Mouse (Mus musculus) CH12F3 (cell line): Measurements from ENCODE around the gene Abhd14b.

Source experiments
- in situ Hi-C: fragments of 300-500 bp; cut with MboI; formaldehyde crosslinking; loops from 2 replicates; pipeline ENCODE4 v1.14.3; 2020; ENCODE audit warnings: low sequenced_read_pairs

Gene Abhd14b

DNA sequence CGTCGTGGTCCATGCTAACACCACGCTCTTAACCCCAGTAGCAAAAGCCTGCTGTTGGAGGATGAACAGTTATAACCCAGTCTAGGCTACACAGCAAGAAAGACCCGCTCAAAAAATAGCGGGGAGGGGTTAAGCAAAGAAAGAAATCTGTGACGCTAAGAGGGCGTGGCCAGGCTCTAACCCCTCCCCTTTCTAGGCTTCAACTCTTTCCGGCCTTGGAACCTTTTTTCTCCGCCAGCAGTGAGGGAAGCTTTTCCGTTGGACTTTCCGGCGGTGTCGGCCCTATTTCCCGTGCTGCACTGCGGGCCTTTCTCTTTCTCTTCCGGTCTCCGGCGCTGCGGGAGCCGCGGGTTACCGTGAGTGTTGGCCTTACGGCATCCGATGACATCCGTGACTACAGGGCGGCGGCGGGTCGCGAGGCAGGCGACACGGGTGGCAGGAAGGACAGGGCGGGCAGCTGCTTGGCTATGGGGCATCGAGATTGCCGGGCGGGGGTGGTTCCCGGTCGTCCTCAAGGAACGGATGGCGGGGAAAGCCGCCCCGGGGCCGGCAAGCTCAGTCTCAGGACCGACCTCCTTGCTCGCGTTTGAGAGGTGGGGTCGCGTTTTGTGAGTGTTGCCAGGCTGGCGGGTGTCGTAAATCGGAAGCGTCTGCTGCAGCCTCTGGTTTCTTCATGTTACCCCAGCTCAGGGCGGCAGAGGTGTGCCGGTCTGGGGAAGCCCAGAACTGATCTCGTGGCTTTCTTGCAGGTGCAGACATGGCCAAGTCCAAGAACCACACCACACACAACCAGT, 17.8 kb upstream of the Abhd14b start, which contains the start of gene Rpl29:
TSS of gene Rpl29 (plus strand) at position 234 of the 794 bp plus-strand sequence.
- in situ Hi-C loops, result loop anchor here (5.0 kb wide), 1 partner anchor 137 kb away; no protein-coding TSS in a partner anchor

DNA sequence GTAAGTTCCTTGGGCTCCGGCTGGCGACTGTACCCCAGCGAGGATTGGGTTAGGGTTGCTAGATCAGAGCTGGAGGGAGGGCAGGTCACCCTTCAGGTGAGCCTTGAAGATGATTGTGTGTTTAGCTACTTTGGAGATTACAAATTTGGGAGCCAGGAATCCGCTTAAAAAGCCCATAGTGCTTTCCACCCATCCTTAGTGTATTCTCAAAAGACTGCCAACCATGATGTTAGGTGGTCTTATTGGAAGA, 17.3 kb upstream of the Abhd14b start:
- in situ Hi-C loops, result no loop called here

DNA sequence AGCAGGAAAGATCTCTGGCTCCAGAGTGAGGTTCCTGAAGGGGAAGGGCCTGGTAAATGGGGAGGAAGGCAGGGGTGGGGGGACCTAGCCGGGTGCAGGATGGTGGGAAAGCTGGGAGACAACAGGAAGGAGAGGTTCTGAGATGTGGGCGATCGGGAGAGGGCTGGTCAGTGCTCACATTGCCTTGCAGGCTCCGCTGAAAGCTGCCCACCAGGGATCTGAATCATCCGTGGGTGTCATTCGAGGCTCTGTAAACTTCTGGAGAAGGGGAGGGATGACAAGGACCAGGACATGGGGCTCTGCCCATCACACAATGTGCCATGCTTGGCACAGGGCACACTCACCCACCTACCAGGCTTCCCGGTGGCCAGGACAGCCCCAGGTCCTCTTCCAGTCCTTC, 13.9 kb upstream of the Abhd14b start:
- in situ Hi-C loops, result no loop called here

DNA sequence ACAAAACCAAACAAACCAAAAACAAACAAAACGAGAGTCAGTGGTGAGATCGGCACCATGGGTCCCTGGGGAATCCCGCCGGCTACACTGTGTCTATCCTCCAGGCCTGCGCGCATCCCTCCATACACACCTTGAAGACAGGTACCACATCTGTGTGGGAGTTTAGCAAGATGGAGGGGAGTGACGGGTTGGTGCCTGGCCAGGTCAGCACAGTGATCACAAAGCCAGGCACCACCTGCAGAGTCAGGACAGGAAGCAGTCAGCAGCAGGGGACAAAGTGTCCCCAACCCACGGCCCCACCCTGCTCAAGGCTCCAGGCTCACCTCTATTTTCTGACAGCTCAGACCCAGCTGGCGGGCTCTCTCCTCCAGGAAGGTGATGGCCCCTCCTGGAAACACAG, 10.7 kb upstream of the Abhd14b start:
- in situ Hi-C loops, result no loop called here

DNA sequence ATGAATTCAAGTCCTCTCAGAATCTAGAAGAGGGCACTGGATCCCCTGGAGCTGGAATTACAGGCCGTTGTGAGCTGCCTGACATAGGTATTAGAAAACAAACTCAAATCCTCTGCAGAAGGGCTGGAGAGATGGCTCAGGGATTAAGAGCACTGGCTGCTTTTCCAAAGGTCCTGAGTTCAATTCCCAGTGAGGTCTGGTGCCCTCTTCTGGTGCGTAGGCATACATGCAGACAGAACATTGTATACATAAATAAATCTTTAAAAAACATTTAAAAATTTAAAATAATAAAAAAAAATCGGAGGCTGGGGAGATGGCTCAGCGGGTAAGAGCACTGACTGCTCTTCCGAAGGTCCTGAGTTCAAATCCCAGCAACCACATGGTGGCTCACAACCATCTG, 4.6 kb upstream of the Abhd14b start:
- in situ Hi-C loops, result no loop called here

DNA sequence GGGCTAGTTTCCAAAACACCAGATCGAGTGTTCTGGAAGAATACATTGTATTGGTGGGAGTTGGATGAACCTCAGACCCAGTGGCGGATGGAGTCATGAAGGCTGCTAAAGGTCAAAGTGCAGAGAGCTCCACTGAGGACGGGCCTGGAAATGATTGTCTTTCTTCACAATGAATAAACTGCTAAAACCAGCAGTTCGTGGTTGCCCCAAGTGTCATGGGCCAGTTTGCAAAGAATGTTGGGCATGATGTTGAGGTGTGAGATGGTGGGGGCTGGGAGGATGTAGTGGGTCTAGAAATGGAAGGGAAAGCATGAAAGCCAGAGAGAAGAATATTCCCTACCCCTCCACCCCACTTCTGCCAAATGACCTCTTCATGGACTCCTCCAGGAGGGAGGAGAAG, 2.4 kb upstream of the Abhd14b start:
- in situ Hi-C loops, result no loop called here

DNA sequence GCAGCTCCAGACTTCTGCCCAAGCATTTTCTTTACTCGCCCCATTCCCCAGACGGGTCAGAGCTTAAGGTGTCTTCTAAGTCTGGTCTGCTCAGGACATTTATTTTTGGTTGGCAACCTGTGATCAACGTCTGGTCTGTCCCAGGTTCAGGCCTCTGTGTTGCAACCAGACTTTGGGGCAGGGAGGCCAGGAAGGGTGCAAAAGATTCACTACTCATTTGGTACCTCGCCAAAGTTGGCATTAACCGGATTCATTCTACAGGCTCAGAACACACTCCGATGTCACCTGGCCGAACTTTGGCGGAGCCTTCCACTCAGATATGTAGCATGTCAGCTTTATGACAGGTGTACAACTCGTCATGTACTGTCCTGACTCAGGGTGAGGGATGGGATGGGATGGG, 692 bp downstream of the Abhd14b start:
- in situ Hi-C loops, result no loop called here

DNA sequence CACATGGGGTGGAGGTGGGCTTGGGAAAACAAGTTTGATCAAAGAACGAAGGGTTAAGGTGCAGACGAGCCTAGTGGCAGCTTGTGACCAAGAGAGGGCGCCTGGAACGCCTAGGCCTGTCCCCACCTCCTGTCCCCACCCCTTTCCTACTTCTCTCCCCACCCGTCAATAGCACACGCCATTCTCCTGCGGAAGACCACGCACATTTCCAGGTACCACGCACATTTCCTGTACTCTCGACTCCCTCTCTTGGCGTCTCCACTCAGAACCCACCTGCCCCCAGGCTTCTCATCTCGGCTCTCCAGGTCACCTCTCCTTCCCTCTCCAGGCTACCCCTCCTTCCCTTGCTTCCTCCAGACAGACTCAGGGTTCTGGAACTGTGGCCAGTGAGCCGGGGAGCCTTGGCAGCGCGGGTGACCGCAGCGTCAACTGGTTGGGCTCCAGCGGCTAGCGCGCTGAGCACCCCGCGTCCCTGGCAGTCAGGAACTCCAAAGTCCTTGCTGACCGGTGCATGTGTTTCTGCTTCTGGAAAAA, 1.3 kb downstream of the Abhd14b start:
- in situ Hi-C loops, result no loop called here

DNA sequence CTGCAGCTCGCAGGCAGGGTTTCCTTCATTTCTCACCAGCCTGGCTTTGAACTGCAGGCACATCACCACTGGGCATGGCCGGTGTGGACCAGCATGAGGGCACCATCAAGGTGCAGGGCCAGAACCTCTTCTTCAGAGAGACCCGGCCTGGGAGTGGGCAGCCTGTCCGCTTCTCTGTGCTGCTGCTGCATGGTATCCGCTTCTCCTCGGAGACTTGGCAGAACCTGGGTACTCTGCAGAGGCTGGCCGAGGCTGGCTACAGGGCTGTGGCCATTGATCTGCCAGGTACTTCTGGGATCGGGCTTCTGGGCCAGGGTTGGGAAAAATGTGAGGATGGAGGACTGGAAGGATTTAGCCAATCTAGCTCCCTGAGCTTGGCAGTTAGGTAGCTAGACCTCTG, 2.7 kb downstream of the Abhd14b start:
- in situ Hi-C loops, result no loop called here

DNA sequence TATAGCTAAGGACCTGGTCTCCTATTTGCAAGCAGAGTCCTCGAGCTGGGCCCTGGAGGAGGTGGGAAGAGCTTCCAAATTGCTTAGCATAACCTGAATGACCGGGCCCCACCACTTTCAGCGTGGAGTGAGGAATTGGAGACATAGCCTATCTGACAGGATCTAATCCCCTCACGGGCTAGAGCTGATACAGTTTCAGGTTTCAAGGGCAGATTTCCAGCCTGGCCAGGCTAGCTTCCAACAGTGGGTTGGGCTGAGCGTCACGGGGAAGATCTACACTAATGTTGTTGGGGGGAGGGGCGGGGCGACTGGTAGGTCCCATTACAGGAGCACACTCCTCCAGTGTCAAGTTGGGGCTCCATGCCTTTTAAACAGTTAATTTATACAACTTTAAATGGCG, 3.4 kb downstream of the Abhd14b start:
- in situ Hi-C loops, result no loop called here

DNA sequence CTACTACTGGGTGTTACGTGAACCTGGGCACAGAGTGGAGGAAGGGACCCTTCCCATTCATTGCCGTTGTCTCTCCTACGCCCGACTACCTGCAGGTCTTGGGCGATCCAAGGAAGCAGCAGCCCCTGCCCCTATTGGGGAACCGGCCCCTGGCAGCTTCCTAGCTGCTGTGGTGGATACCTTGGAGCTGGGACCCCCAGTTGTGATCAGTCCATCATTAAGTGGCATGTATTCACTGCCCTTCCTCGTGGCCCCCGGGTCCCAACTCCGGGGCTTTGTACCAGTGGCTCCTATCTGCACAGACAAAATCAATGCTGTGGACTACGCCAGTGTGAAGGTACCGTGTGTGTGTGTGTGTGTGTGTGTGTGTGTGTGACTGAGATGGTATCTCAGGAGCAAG, 4.0 kb downstream of the Abhd14b start:
- in situ Hi-C loops, result no loop called here

DNA sequence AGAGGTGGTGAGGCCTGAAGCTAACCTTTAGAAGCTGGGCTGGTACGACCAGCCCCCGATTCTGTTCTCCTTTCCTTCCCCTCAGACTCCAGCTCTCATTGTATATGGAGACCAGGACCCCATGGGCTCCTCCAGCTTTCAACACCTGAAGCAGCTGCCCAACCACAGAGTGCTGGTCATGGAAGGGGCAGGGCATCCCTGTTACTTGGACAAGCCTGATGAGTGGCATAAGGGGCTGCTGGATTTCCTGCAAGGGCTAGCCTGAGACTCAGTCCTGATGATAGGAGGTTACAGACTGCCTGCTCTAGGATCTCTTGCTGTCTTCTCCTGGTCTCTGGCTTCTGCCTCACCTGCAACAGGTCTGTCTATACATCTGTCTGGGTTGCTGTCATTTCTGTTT, 4.6 kb downstream of the Abhd14b start:
- in situ Hi-C loops, result no loop called here

DNA sequence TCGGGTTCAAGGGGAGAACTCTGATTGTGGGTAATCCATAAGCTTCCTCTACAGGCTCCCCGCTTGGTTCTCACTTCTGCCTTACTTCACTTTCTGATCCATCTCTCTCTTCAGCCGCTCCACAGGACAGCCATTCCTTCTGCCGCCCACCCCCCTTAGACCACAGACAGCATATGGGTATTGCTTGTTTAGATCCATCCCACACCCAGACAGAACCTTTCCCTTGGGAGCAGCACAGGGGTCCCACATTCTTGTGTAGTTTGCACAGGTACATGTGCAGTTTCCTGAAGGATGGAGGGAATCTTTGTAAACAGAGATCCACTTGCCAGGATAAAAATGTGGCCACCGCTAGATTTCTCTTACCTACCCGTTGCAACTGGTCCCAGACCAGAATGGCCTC, 5.1 kb downstream of the Abhd14b start:
- in situ Hi-C loops, result no loop called here

DNA sequence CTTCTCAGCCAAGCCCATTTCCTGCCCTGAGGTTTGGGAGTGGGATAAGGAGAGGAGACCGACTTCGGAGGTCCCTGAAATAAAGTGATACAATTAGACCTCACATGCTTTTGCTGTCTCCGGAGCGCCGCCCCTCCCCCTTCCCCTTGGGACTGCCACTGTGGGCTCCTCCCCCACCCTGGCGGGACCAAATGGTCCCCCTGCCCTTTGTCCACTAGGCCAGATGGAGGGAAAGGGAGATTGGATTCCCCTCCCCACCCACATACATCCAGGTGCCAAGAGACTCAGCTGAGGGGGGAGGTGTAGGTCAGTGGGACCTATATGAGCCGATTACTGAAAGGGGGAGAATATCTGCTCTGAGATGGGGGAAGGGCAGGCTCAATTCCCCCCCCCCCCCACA, 5.6 kb downstream of the Abhd14b start:
- in situ Hi-C loops, result no loop called here

DNA sequence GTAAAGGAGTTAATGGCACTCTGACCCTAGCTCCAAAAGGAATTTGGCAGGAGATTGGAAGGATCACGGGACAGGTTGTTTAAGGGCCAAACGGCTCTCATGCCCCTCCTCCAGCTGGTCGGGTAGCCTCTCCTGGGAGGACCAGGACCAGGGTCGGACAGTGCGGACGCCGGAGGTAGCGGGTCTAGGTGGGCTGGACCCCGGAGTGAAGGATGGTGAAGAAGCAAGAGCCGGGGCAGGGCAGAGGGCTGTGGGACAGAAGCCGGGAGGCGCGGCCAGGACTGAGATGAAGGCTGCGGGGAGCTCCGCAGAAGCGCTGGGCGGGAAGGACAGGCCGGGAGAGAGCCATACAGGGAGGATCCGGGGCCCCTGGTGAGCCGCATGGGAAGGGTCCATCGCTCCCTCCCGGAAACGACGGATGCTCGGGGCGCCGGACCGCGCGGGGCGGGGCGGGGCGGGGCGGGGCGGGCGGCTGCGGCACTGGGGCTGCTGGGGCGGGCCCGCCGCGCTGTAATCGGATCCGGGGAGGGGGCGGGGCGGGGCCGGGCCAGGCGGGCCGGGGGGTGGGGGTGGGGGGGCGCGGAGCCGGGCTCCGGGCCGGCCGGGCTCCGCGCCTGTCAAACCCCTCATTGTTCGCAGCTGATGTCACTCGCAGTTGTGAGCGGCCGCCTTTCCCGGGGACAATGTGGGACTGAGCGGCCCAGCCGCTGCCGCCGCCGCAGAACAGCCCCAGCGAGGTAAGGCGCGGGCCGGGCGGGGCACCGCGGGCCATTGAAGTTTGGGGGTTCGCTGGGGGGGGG, 6.2 kb downstream of the Abhd14b start, which contains the start of gene Pcbp4:
TSS of gene Pcbp4 (plus strand) at position 21 of the 800 bp plus-strand sequence.
- in situ Hi-C loops, result no loop called here

DNA sequence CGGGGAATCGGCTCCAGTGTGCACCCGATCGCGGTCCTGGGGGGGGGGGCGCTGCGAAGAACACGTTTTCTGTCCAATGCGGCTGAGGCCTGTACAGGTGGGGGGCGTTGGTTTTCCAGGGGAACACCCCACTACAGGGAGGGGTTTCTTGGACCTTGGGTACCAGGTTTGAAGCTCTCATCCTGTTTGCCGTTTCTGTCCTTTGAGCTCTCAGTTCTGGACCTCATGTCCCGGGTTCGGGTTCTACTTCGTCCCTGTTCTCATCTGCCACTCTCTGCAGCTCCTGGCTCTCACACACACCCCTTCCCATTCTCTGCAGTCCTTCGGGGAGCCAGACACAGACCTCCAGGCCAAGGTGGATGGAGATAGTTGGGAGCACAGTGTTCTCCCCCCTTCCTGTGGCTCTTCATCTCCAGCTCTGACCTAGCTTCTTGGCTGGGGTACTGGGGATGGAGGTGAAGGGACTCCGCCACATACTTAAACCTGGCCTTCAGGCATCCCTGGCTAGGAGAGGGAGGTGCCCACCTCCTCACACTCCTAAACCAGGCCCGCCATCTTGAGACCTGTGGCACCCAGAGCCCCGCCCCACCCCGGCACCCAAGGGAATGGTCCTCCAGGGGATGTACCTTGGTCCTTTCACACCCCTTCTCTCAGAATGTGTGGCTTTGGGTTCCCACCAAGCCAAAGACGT, 7.0 kb downstream of the Abhd14b start:
- in situ Hi-C loops, result no loop called here

DNA sequence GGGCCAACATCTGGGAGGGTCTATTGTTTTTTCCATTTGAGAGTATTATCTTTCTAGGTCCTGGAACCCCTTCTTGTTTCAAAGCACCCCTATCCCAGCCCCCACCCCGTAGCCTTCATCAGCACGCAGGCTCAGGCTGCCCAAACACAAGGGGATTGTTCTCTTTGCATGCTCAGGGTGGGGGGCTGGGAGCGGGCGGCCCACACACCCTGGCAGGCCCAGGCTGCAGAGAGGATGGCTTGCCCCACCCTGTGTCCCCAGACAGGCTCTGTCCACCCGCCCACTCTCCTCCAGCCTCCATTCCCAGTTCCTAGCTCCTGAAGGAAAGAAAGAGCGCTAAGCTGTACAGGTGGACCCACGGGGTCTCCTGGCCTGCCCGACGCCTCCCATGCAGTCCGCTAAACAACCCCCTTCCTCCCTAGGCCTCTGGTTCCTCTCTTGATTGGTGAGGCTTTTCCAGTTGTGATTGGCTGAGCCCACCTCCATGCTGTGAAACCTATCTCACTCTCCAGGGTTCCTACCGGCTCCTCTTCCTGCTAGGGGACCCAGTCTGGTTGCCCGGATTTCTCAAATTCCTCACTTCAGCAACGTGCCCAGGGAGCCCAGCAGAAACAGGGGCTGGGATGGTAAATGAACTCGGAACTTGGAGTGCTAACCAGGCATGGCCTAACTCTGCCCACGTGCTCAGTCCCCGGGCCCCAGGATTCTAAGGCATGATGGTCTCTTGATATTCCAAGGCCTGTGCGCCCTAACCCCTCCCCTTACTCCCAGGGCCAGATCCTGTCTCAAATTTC, 7.8 kb downstream of the Abhd14b start:
- in situ Hi-C loops, result no loop called here

DNA sequence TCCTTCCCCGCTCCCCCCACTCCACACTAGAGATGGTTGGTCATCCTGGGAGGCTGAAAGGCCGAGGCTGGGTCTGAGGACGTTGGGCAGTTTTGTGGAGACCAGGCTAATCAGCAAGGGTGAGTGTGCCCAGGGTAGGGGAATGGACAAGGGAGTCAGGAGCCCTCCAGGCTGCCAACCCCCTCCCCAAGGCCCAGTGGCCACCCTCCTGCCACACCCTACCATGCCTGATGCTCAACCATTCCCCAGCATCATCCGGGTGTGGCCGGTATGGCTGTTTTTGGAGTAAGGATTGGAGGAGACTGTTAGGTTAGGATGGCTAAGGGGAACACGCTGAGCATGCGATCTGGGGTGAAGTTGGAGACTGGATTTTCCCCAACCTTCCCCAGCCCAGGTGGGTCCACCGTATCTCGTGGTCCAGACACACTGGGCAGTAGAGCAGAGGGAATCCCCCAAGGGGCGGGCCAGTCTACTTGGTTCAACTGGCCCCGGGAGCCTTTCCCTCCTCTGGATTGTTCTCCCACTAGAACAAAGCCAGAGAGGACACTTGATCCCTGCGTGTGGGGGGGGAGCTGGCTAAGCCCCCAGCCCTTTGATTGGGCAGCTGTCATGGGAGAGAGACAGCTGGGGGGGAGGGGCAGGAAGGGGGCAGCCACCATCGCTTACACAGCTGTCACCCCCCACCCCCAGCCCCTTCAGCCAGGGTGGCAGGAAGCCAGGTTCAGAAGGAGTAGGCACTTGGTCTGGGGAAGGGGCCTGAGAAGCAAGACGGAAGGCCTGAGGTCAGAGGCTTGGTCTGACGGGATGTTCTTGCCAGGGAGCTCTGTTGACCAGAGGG, 9.3 kb downstream of the Abhd14b start:
- in situ Hi-C loops, result no loop called here

DNA sequence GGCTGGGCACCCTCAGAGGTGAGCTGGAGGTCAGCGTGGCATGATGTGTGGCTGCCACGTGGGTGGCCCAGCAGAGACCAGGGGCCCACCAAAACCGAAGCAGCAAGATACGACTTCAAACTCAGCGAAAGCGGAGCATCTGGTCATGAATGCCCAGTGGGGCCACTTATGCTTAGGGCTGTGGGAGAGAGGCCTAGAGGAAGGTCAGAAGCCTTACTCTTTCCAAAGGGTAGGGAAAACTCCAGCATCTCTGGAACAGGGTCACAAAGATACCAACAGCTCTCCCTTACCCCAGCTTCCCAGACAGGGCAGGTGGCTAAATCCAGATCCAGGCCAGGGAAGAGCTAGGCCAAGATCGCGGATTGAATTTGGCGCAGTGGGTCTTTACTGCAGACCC, 9.9 kb downstream of the Abhd14b start:
- in situ Hi-C loops, result no loop called here

DNA sequence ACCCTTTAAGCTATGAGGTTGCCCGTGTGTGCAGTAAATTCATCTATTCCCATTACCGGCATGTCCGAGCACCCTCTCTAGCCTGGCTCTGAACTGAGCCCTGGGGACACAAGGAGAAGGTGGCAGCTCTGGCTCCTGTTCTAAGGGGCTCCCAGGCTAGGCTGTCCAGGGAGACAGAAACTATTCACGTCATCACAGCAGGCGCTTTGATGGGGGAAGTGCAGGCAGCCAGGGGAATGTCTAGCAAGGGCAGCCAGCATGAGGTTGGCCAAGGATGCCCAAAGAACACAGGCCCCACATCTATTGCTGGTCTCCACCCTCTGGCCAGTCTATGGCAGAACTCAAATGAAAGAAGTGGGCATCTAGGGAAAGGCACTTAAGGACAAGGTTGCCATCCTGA, 10.7 kb downstream of the Abhd14b start:
- in situ Hi-C loops, result no loop called here
